Mouse (Mus musculus): ENCODE measurements around the gene Sufu.

Sufu gene

GRCm38 (mm10) chr19:46433712-46434111 lies 37.0 kb downstream of the Sufu start:
- no peak for DNase-seq

GRCm38 (mm10) chr19:46434148-46434547 lies 37.5 kb downstream of the Sufu start:
- no peak for DNase-seq

DNA sequence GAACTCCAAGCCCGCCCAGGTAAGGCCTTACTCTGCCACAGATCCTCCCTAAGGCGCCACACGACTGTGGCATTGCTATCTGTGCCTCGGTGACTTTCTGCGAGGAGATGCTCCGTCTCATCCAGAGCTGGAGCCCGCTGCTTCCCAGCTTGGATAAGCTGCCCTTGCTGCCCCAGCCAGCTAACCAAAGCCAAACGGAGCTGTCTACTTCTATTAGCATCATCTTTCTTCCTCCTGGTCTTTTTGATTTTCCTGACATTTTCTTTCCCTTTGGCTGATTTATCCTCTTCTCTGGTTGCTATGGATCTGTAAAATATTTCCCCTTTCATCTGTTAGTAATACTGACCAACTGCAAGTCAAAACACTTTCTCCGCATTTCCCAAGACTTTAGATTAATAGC lies 37.9 kb downstream of the Sufu start:
- peak; percentile 74 to 75 for DNase-seq

GRCm38 (mm10) chr19:46435492-46435891 lies 38.8 kb downstream of the Sufu start:
- DNase-seq: peak in 1 of 2 experiments; percentile 64

- DNase-seq: no peak
These were observed 46.8 kb downstream of the Sufu start for GRCm38 (mm10) chr19:46443509-46443908.

GRCm38 (mm10) chr19:46444209-46444608 lies 47.5 kb downstream of the Sufu start:
- DNase-seq: peak; percentile 93 to 94

GRCm38 (mm10) chr19:46445641-46446040 lies 48.9 kb downstream of the Sufu start:
- DNase-seq: no peak

- DNase-seq: peak in 1 of 2 experiments; percentile 54
These were observed 49.8 kb downstream of the Sufu start for GRCm38 (mm10) chr19:46446436-46447020.

DNA sequence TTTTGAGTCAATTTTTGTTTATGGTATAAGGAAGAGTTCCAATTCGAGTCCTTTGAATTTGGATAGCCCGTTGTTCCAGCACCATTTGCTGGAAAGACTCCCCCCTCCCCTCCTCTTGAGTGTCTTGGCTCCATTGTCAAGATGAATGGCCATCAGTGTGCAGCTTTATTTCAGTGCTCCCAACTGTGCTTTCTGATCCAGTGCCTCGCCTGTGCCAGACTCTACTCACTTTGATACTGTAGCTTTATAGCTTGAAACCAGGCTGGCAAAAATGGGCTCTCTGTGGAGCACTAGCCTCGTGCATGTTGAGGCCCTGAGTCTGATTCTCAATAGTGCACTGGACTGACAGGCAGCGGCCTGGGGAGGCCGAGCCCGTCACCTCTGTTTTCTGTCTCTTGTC lies 50.4 kb downstream of the Sufu start:
- DNase-seq: peak; percentile 54 to 70

GRCm38 (mm10) chr19:46447911-46448310 lies 51.2 kb downstream of the Sufu start:
- DNase-seq: no peak

GRCm38 (mm10) chr19:46449261-46450005 lies 52.7 kb downstream of the Sufu start:
- DNase-seq: no peak

- DNase-seq: peak; percentile 75 to 79
These were observed 55.5 kb downstream of the Sufu start for GRCm38 (mm10) chr19:46452052-46452827.

DNA sequence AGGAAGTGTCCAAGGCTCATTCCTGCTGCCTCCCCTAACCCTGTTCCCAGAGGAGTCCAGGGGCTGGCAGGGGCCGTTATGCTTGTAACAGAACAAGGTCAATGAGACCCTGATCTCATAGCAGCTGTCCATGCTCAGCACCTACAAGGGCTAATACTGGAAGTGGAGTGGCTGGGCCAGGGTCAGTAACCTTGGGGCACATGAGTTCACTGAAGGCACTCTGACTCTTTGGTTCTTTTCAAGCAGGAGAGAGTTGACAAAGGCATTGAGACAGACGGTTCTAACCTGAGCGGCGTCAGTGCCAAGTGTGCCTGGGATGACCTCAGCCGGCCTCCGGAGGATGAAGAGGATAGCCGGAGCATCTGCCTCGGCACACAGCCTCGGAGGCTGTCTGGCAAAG lies 56.2 kb downstream of the Sufu start:
- no peak for DNase-seq

DNA sequence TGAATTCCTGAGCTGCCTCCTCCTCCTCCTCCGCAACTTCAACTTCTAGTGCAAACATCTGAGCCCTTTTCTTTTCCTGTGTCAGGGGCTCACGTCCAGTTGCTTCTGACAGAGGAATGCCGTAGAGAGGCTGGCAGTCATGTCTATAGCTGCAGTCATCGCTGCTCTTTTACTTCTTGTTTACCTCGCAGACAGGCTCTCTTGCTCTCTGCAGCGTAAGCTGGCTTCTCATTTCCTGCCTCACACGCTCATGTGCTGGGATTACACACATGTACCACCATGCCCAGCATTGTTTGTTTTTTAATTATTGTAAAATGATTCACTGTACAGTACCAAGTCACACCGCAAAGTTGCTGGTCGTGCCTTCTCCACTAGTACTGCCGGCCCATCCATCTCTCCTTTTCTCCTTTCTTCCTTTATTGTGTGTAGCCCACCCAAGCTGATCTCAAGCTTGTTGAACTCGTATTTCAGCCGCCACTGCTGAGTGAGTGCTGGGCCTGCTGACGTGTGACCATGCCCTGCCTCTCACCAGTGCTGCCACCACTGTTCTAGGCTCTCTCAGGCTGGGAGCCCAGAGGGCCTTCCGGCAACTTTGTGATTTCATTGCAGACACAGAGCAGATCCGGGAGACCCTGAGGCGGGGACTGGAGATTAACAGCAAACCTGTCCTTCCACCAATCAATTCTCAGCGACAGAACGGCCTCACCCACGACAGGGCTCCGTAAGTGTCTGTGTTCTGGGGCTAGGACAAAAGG lies 57.6 kb downstream of the Sufu start:
- no peak for DNase-seq

- DNase-seq: no peak
These were observed 58.3 kb downstream of the Sufu start for GRCm38 (mm10) chr19:46455032-46455431.

DNA sequence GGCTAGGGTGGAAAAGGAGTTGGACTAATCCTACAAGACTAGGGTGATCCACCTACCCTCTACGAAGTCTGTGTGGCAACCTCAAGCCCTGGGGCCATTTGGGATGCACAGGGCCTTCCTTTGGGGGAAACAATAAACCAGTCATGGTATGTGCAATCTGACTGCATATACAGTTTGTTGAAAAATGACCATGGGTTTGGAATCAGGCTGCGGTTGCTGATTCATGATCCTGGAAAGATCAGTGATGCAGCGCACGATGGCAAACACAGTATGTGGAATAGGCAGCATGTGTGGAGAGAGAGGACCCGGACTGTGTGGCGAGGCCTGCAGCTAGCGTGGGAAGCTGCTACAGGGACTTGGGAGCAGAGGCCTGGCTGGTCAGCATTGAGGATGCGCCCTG lies 58.9 kb downstream of the Sufu start:
- DNase-seq: no peak

- DNase-seq: no peak
These were observed 59.5 kb downstream of the Sufu start for GRCm38 (mm10) chr19:46456018-46456735.

DNA sequence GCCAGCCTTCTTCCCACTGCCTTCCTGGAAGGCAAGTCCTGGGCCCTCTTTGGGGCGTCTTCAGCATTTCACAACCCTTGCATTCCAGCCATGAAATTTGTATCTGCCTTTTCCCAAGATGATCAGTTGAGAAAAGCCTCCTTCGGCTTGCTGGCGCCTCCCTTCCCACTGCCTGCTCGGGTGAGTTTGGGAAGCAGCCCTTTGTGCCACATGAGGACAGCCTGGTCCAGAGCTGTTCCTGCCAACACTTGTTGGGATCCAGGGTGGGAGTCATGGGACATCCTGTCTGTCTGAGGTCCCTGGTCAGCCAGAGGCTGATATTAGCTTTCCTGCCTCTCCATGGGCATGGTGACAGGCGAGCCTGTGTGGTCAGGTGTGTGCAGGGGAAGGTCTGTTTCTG lies 61.1 kb downstream of the Sufu start:
- DNase-seq: no peak

- DNase-seq: no peak
These were observed 62.6 kb downstream of the Sufu start for GRCm38 (mm10) chr19:46459256-46459655.

DNA sequence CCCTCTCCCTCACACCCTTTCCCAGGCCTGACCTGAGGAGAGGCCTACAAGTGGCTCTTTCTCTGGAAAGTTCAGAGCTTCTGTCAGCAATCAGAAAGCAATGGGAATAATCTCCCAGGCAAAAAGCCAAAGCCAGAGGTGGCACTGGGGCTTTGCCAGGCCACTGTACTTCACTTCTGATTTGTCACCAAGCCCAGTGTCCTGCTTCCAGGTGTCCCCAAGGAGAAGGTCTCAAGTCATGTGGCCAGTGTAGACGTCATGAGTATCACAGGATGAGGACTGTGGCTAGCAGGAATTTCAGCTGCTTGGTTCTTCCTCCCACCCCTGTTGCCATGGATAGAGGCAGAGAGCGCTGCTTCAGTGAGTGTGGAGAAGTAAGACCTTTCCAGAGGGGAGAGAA lies 63.2 kb downstream of the Sufu start:
- no peak for DNase-seq

DNA sequence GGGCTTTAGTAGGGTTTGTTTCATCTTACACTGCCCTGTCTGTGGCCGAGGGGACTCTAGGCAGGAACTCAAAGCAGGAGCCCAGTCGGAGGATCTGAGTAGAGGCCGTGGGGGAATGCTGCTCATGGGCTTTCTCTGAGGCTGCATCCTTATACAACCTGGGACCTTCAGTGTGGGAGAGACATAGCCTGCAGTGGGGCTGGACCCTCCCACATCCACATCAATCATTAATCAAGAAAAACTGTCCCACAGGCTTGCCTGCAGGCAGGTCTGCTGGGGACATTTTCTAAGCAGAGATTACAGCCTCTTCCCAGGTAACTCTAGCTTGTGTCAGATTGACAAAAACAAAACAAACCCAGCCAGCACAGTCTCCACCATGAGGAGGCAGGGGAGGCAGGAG lies 65.9 kb downstream of the Sufu start:
- no peak for DNase-seq

- DNase-seq: no peak
These were observed 66.8 kb downstream of the Sufu start for GRCm38 (mm10) chr19:46463446-46463845.
